Mouse (Mus musculus) ES-E14 (cell line): Measurements from ENCODE around the gene Mavs. TPM values are rescaled to one million over a fixed set of nuclear protein-coding genes. Genes with fewer than 3 reads are reported as not detected.

Experiments used
- DNase-seq: peaks from one replicate; pipeline ENCODE4 v3.0.0-alpha.2; 2013; ENCODE audit warnings: low read depth, low spot score
- H3K27ac ChIP-seq: 2 replicates; pipeline ENCODE4 v1.5.1; 2012; ENCODE audit warnings: low read depth, mild to moderate bottlenecking, low read length, moderate library complexity, mixed read lengths; ENCODE audit not compliant: poor library complexity, insufficient read depth, severe bottlenecking
- H3K36me3 ChIP-seq: 2 replicates; pipeline ENCODE4 v1.6.1; 2012; ENCODE audit warnings: mild to moderate bottlenecking, low read length, moderate library complexity, mixed read lengths; ENCODE audit not compliant: control insufficient read depth, poor library complexity, insufficient read depth, severe bottlenecking
- H3K4me1 ChIP-seq, 2 experiments: fragments of 150-350 bp in 1 of 2; sonication (generic) in 1 of 2; 2 replicates each; pipeline ENCODE4 v1.6.1; 2012; ENCODE audit warnings: low read length in 2 of 2, mild to moderate bottlenecking in 1 of 2, mixed read lengths in 1 of 2; ENCODE audit not compliant: control insufficient read depth in 2 of 2, insufficient read depth in 2 of 2, poor library complexity in 1 of 2
- H3K4me3 ChIP-seq, 2 experiments: fragments of 150-350 bp in 1 of 2; sonication (generic) in 1 of 2; 2 replicates each; pipeline ENCODE4 v1.5.1; 2012; ENCODE audit warnings: low read length in 2 of 2, low read depth in 1 of 2, mild to moderate bottlenecking in 1 of 2, mixed read lengths in 1 of 2; ENCODE audit not compliant: insufficient read depth in 1 of 2, poor library complexity in 1 of 2, severe bottlenecking in 1 of 2
- H3K9ac ChIP-seq: 2 replicates; pipeline ENCODE4 v1.6.1; 2012; ENCODE audit warnings: low read depth, mild to moderate bottlenecking, low read length, mixed read lengths; ENCODE audit not compliant: poor library complexity, insufficient read depth, severe bottlenecking
- H3K9me3 ChIP-seq: fragments of 150-350 bp; sonication (generic); 2 replicates; pipeline ENCODE4 v1.6.1; 2012; ENCODE audit warnings: low read depth, mild to moderate bottlenecking, low read length; ENCODE audit not compliant: control insufficient read depth, insufficient read depth
- CHD2 ChIP-seq: IDR thresholded peaks from 2 replicates; pipeline ENCODE4 v1.6.1; 2014; ENCODE audit warnings: mild to moderate bottlenecking, low read depth, low read length, inconsistent platforms
- HCFC1 ChIP-seq: IDR thresholded peaks from 2 replicates; pipeline ENCODE4 v1.6.1; 2012; ENCODE audit warnings: low read length, inconsistent platforms, borderline replicate concordance; ENCODE audit not compliant: insufficient read depth
- MAFK ChIP-seq: IDR thresholded peaks from 2 replicates; pipeline ENCODE4 v1.6.1; 2014; ENCODE audit warnings: mild to moderate bottlenecking, low read depth, low read length, inconsistent platforms; ENCODE audit not compliant: insufficient read depth
- ZC3H11A ChIP-seq: IDR thresholded peaks from 2 replicates; pipeline ENCODE4 v1.6.1; 2012; ENCODE audit warnings: low read depth, mild to moderate bottlenecking, inconsistent platforms, low read length, borderline replicate concordance
- ZNF384 ChIP-seq: IDR thresholded peaks from 2 replicates; pipeline ENCODE4 v1.6.1; 2012; ENCODE audit warnings: low read depth, low read length, inconsistent platforms
- in situ Hi-C, 2 experiments: fragments of 600-800 bp; cut with MboI; formaldehyde crosslinking; loops; one replicate each; pipeline ENCODE4 v1.15.1; 2025; ENCODE audit warnings: low sequenced_read_pairs in 2 of 2, inconsistent platforms in 1 of 2; ENCODE audit not compliant: unreplicated experiment in 2 of 2
- total RNA-seq: library from RNA; depleted of rRNA; stranded (reverse); fragments of 300-350 nt; gene quantifications from 2 replicates; pipeline ENCODE4 v1.2.3, GENCODE M21; 2012

Gene Mavs
- total RNA-seq, 1 experiment, result 11.4 TPM

DNA sequence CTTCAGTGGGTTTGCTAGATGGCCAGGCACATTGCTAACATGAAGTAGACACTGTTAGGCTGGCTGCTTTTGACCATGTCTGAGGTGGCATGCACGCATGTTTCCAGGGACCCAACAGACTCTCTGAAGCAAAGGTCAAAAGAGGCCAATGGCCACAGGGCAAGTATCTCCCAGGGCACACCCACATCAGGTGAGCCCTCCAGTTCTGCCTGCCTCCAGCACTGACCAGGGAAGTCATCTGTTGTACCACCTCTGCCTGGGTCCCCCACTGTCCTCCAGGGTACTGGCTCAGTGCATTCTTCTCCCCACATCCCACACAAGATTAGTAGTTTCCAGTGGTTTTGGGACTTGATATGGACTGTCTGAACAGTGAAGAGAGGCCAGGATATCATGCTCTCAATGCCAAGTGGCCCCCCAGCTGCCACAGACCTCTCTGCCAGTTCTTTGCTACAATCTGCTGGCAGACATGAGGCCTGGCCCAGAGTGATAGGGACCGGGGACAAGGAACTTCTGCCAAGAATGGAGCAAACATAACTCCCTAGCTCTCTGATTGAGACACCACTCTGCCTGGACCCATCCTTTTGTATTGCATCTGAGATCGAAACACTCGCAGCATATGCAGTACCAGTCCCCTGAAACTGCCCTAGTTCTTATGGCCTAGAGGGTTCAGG, 24.6 kb upstream of the Mavs start:
- Histone ChIP-seq H3K36me3 (no peaks in the 10 kb centered on the region), H3K27ac (no peak overlapping the region), H3K4me3 (peak overlapping the region in 1 of 2 experiments; percentile 95; a peak in 1 of 4 replicates), H3K9ac (no peak overlapping the region), H3K9me3 (no peaks in the 10 kb centered on the region), H3K4me1 (peaks cover 6 to 17% of the 10 kb centered on the region in 2 experiments; a peak in 2 of 4 replicates)
- DNase-seq, result no peak
- in situ Hi-C loops, result no loop called here
- TF ChIP-seq ZNF384 (no peak), ZC3H11A (no peak), HCFC1 (no peak), CHD2 (no peak), MAFK (no peak)

DNA sequence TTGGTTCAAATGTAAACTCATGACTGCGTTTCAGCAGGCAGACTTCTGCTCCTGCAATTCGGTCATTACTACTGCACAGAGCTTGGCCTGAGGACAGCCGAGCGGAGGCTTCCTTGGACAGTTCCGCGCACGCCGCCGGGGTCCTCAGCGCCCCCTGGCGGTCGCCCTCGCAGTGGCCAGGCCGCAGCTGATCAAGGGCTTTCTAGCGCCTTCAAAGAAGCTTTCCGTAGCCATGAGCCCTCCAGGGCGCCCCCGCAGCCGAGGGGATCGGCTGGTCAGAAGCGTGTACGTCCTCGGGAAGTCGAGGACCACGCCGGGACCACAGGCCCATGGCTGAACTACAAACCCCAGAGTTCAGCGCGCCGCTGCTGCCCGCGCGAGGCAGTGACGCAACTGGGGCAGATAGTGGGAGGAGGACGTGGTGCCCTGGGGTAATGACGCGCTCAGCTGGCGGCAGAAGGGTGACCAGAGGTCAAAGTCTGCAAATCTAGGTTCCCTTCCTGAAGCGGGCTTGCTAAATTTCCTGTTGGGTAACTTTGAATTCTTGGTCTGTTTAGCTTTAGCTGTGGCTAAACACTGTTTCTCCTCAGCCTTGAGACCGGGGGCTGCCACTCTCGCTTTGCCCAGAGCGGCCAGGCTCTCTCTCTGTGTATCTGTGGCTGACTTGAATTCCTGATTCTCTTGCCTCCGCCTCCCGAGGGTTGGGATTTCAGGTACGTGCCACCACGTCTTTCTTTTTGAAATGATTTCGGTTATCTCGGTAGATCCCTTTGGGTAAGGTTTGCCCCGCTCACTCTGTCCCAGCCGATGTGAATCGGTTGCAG, 23.7 kb upstream of the Mavs start:
- H3K36me3 ChIP-seq, result no peaks in the 10 kb centered on the region
- peak; percentile 85 for DNase-seq
- no peak overlapping the region for H3K27ac ChIP-seq
- no peaks in the 10 kb centered on the region for H3K9me3 ChIP-seq
- in situ Hi-C loops, result no loop called here
- H3K9ac ChIP-seq, result peak overlapping the region; percentile 79
- peaks cover 5 to 12% of the 10 kb centered on the region in 2 experiments; a peak in 2 of 4 replicates for H3K4me1 ChIP-seq
- TF ChIP-seq ZC3H11A (peak; percentile 1; the same call in 1 of the 2 replicates), MAFK (no peak), CHD2 (no peak; the same call in 1 of the 2 replicates), ZNF384 (no peak), HCFC1 (peak; percentile 98)
- H3K4me3 ChIP-seq, result peak overlapping the region; percentile 73 to 95

DNA sequence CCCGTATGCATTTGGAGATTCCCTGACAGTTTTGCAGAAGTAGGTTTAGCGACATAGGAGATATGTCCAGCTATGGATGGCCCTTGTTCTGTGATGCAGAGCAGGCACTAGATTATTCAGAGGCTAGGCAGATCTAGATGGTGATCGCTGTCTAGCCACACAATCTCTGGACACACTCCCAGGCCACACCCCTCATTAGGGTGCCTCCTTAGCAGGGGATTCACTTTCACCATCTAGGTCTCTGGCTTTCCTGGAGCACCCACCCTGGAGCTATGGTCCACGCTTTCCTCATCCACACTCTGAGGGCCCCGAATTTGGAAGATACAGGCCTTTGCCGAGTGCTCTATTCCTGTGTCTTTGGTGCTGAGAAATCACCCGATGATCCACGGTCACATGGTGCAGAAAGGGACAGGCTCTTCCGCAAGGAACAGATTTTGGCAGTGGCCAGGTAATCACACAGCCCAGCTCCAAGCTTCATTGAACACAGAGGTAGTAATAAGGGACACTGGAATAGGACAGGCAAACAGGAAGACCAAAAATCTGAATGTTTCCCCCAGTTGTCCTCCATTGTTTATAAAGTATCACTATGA, 22.7 kb upstream of the Mavs start:
- no peak overlapping the region for H3K27ac ChIP-seq
- no peak for DNase-seq

DNA sequence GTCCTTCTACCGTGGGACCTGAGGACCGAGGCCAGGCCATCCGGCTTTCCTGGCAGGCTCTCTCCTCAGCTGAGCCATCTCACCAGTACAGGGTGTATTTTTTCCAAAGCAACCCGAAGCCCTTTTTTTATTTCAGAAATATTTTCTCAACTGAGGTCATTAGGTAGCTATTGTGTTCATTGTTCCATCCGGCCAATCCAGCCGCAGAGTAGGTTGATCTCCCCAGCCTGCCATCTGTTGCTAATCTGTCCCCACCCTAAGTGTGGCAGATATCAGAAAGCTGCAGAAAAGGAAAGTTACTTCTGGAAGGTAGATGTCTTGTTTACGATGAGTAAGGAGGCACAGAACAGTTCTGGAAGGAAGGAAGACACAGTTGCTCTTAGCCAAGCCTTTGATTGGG, 20.1 kb upstream of the Mavs start:
- in situ Hi-C loops, result no loop called here
- peaks cover 7 to 12% of the 10 kb centered on the region in 2 experiments; a peak in 3 of 4 replicates for H3K4me1 ChIP-seq
- TF ChIP-seq ZC3H11A, result no peak
- TF ChIP-seq CHD2, result no peak
- no peak for TF ChIP-seq ZNF384
- no peak for TF ChIP-seq HCFC1
- H3K9me3 ChIP-seq, result no peaks in the 10 kb centered on the region
- no peak overlapping the region for H3K4me3 ChIP-seq
- DNase-seq, result no peak
- H3K36me3 ChIP-seq, result no peaks in the 10 kb centered on the region
- H3K27ac ChIP-seq, result no peak overlapping the region
- H3K9ac ChIP-seq, result no peak overlapping the region

More for the DNA sequence above, 22.7 kb upstream of the Mavs start:
- Histone ChIP-seq H3K36me3 (no peaks in the 10 kb centered on the region), H3K9me3 (no peaks in the 10 kb centered on the region), H3K4me3 (peak overlapping the region in 1 of 2 experiments; percentile 95; a peak in 3 of 4 replicates), H3K4me1 (peaks cover 5 to 12% of the 10 kb centered on the region in 2 experiments; a peak in 2 of 4 replicates), H3K9ac (peak overlapping the region; percentile 60; the same call in 1 of the 2 replicates)
- TF ChIP-seq HCFC1, result no peak
- no peak for TF ChIP-seq ZNF384
- no peak for TF ChIP-seq ZC3H11A
- TF ChIP-seq CHD2, result no peak
- TF ChIP-seq MAFK, result no peak
- in situ Hi-C loops, result no loop called here
